Mouse (Mus musculus): Measurements from ENCODE around the gene Zfp677. TPM values are rescaled to one million over a fixed set of nuclear protein-coding genes. Genes with fewer than 3 reads are reported as not detected.
"Not testable (repeated sequence)": the region's sequence is repeated elsewhere in the genome, so short reads cannot be mapped to it uniquely, and the experiment has no call there.

Zfp677 gene
- 3.9 and 4.1 TPM in 2 replicates for polyA plus RNA-seq (2015; fragmentation: Nextera tagmentation; extraction: Ambion mirVana)

DNA sequence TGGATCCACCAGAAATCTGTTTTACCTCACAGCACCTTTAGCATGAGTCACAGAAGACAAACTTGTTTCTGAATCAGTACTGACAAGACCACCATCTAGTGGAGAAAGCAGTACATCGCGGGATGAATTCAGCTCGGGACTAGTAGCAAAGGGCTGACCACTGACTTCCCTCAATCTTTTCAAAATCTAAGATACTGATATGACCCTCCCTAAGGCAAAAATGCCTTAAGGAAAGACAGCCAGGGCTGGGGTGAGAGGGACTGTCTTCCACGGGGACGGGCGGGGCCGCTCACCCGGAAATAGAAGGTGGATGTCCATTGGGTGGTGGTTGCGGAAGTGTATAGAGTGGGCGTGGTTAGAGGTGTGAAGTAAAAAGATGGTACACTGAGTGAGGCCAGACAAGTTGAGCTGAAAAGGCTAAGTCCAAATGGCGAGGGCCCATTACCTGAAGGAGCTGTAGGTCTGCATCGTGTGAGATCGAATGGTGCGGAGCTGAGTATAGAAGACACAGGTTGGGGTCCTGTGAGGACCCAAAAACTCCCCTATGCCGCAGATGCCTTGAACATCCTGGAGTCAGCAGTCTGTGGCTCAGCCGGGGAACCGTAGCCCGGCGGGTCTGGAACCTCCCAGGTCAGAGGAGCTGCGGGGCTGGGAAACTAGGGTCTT lies at the start of gene Zfp677:
Gene Zfp677, plus strand, starts transcription at position 358 of the 666 bp plus-strand sequence.
- no peak within 1 kb of the TSS for H3K27ac ChIP-seq (ENCODE audit: low read length)
- no peaks in the 10 kb centered on the region for H3K36me3 ChIP-seq (ENCODE audit: insufficient read depth, low read length)
- ATAC-seq (ENCODE audit: low FRiP score, low TSS enrichment) = peak; percentile 100
- no peaks in the 10 kb centered on the region for H3K4me1 ChIP-seq (ENCODE audit: insufficient read depth, low read length)
- H3K4me2 ChIP-seq (replicated peaks; ENCODE audit: low read depth, low read length) = peak within 1 kb of the TSS; percentile 88
- H3K9ac ChIP-seq (replicated peaks; ENCODE audit: low read length) = peak within 1 kb of the TSS; percentile 67
- no peaks in the 10 kb centered on the region for H3K27me3 ChIP-seq (ENCODE audit: insufficient read depth, low read length)
- H3K9me3 ChIP-seq (ENCODE audit: low read length) = no peaks in the 10 kb centered on the region
- WGBS = 6% methylated on average over 20 of the region's 20 CpGs
- peak within 1 kb of the TSS; percentile 52 for H3K4me3 ChIP-seq (ENCODE audit: low read length)

DNA sequence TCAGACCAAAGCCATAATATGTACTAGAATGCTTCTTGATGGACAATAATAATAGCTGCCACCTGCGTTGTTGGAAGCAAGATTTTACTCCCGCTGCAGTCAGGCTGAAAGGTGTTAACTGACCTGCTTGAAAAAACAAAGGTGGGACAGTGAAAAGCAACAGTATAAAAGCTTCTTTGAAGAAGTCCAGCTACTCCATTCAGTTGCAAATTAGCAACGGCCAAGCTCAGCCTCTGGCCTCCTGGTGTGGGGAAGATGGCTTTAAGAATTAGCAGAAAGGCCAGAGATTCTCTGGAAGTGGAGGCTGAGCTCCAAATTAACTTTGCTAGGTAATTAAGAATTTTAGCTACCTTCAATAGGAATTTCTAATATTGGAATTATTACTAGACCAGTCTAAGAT lies 15.5 kb upstream of the Zfp677 start:
- H3K4me1 ChIP-seq (ENCODE audit: insufficient read depth, low read length); H3K4me3 ChIP-seq (ENCODE audit: low read length); ATAC-seq (ENCODE audit: low FRiP score, low TSS enrichment); H3K9me3 ChIP-seq (ENCODE audit: low read length); H3K27me3 ChIP-seq (ENCODE audit: insufficient read depth, low read length); H3K9ac ChIP-seq (replicated peaks; ENCODE audit: low read length); H3K4me2 ChIP-seq (replicated peaks; ENCODE audit: low read depth, low read length); H3K36me3 ChIP-seq (ENCODE audit: insufficient read depth, low read length); H3K27ac ChIP-seq (ENCODE audit: low read length): not testable (repeated sequence)
- WGBS = 27% methylated on average over 3 of the region's 3 CpGs

DNA sequence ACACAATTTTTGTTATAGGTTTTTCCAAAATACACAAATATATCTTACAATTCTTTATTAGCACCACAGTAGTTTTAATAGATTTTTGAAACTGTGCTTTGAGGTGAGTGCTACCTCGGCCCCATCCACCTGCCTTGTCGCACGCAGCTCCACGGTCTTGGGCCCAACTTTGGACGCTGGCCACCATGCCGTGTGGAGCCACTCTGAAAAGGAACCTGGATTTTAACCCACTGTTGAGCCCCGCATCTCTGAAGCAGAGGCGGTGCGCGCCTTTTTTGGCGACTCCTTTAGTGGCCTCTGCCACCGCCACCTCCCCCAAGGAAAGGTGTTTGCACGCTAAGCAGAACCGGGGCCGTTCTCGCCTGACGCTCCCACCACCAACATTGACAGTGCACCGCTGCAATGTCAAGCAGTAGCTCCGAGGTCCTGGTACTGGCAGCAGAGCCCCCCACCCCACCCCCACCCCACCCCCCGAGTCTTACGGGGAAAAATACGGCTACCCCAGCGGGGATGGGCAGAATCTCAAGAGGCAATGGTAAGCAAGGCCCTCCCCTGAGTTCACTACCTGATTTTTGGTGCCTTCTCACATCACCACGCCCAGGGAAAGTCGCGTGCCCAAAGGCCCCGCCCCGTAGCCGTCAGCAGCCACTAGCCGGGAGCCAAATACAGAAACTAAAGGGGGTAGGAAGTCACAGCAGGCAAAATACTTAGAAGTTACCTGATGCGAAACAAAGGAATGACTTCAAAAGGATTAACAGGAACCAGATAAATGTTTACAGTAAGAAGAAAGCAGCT lies 13.4 kb upstream of the Zfp677 start:
- no peaks in the 10 kb centered on the region for H3K4me1 ChIP-seq (ENCODE audit: insufficient read depth, low read length)
- 13% methylated on average over 31 of the region's 31 CpGs for WGBS
- peak overlapping the region; percentile 40 for H3K4me3 ChIP-seq (ENCODE audit: low read length)
- H3K27me3 ChIP-seq (ENCODE audit: insufficient read depth, low read length) = no peaks in the 10 kb centered on the region
- ATAC-seq (ENCODE audit: low FRiP score, low TSS enrichment) = peak; percentile 82
- H3K9ac ChIP-seq (replicated peaks; ENCODE audit: low read length) = peak overlapping the region; percentile 51
- H3K36me3 ChIP-seq (ENCODE audit: insufficient read depth, low read length) = no peaks in the 10 kb centered on the region
- H3K4me2 ChIP-seq (replicated peaks; ENCODE audit: low read depth, low read length) = peak overlapping the region; percentile 70
- H3K27ac ChIP-seq (ENCODE audit: low read length) = no peak overlapping the region
- no peaks in the 10 kb centered on the region for H3K9me3 ChIP-seq (ENCODE audit: low read length)

DNA sequence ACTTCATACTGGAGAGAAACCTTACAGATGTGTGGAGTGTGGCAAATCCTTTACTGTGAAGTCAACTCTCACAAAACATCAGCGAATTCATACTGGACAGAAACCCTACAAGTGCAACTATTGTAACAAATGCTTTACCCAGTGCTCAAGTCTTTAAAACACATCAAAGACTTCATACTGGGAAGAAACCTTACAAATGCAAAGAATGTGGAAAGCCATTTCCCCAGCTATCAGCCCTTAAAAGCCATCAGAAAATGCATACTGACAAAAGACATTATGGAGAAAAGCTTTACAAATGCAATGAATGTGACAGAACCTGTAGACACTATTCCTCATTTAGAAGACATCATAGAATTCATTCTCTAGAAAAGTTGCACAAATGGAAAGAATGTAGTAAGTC lies 8.2 kb upstream of the Zfp677 start:
- Histone ChIP-seq H3K4me1 (ENCODE audit: insufficient read depth, low read length) (no peaks in the 10 kb centered on the region), H3K27ac (ENCODE audit: low read length) (no peak overlapping the region), H3K9ac (replicated peaks; ENCODE audit: low read length) (no peak overlapping the region), H3K4me3 (ENCODE audit: low read length) (no peak overlapping the region), H3K4me2 (replicated peaks; ENCODE audit: low read depth, low read length) (no peak overlapping the region), H3K27me3 (ENCODE audit: insufficient read depth, low read length) (no peaks in the 10 kb centered on the region), H3K36me3 (ENCODE audit: insufficient read depth, low read length) (no peaks in the 10 kb centered on the region), H3K9me3 (ENCODE audit: low read length) (no peaks in the 10 kb centered on the region)
- no peak for ATAC-seq (ENCODE audit: low FRiP score, low TSS enrichment)
- 58% methylated on average over 1 of the region's 1 CpGs for WGBS

DNA sequence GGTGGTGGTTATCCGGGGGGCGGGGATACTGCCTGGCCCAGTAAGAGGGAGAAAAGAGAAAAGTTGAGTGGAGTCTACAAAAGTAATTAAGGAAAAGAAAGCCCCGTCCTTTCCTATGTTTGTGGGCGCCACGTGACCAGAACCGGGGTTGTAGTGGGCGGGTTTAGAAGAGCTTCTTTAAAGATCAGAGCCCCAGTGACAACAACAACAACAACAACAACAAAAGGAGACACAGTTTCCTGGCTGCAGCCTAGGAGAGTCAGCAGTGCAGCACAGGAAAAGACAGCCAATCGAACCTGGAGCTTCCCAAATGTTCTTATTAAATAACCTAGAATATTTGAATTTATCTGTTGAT lies 486 bp downstream of the Zfp677 start:
- no peak; the same call in 1 of the 2 replicates for ATAC-seq (ENCODE audit: low FRiP score, low TSS enrichment)
- WGBS = 16% methylated on average over 8 of the region's 8 CpGs
- Histone ChIP-seq H3K27ac (ENCODE audit: low read length) (no peak overlapping the region), H3K4me2 (replicated peaks; ENCODE audit: low read depth, low read length) (peak overlapping the region; percentile 88), H3K9ac (replicated peaks; ENCODE audit: low read length) (peak overlapping the region; percentile 67), H3K4me1 (ENCODE audit: insufficient read depth, low read length) (no peaks in the 10 kb centered on the region), H3K9me3 (ENCODE audit: low read length) (no peaks in the 10 kb centered on the region), H3K4me3 (ENCODE audit: low read length) (peak overlapping the region; percentile 52), H3K36me3 (ENCODE audit: insufficient read depth, low read length) (no peaks in the 10 kb centered on the region), H3K27me3 (ENCODE audit: insufficient read depth, low read length) (no peaks in the 10 kb centered on the region)

DNA sequence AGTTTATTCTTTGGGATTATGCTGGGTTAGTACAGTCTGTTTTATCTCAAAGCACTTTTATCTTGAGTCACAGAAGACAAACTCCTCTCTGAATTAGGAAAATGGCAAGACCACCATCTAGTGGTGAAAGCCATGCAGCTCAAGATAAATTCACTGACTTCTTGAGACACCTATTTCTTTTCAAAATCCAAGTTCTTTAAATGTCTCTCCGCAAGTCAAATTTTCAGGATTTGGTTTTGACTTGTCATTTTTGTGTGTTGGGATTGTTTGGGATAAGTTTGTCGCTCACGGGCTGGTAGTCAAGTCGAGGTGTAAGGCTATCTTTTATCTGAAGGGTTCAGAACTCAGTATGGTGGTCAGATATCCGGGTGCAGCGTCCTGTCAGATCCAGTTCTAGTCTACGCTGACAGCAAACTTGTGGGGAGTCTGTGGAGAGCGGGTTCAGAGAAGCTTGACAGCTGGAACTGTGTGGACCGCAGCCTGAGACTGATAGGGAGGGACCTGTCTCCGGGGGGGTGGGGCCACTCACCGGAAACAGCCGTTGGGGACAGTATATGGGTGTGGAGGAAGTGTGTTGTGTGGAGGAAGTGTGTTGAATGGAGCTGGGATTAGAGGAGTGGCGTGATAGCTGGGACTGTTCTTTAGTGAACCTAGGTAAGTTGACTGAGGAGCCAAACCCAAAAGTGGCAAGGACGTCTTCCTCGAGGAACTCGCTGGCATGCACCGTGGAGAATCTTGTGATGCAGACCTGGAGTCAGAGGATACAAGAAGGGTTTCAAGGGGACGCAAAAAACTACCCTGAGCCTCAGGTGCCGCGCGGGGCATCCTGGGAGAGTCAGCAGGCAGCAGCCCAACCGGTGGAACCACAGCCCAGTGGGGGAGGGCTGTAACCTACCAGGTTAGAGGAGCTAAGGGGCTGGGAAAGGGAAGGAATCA lies 39.4 kb downstream of the Zfp677 start, which contains the start of gene Zfp54:
Gene Zfp54, plus strand, starts transcription at position 564 of the 936 bp plus-strand sequence.
- peak within 1 kb of the TSS; percentile 72 for H3K4me2 ChIP-seq (replicated peaks; ENCODE audit: low read depth, low read length)
- H3K36me3 ChIP-seq (ENCODE audit: insufficient read depth, low read length) = no peaks in the 10 kb centered on the region
- 0 out of 2 replicates have a peak, but pooled peaks cover 4% of the 10 kb centered on the region for H3K4me1 ChIP-seq (ENCODE audit: insufficient read depth, low read length)
- ATAC-seq (ENCODE audit: low FRiP score, low TSS enrichment) = peak; percentile 100
- H3K4me3 ChIP-seq (ENCODE audit: low read length) = peak within 1 kb of the TSS; percentile 52
- no peaks in the 10 kb centered on the region for H3K27me3 ChIP-seq (ENCODE audit: insufficient read depth, low read length)
- no peaks in the 10 kb centered on the region for H3K9me3 ChIP-seq (ENCODE audit: low read length)
- peak within 1 kb of the TSS; percentile 71 for H3K9ac ChIP-seq (replicated peaks; ENCODE audit: low read length)
- WGBS = under 1% methylated on average over 22 of the region's 22 CpGs
- H3K27ac ChIP-seq (ENCODE audit: low read length) = peak within 1 kb of the TSS; percentile 92

DNA sequence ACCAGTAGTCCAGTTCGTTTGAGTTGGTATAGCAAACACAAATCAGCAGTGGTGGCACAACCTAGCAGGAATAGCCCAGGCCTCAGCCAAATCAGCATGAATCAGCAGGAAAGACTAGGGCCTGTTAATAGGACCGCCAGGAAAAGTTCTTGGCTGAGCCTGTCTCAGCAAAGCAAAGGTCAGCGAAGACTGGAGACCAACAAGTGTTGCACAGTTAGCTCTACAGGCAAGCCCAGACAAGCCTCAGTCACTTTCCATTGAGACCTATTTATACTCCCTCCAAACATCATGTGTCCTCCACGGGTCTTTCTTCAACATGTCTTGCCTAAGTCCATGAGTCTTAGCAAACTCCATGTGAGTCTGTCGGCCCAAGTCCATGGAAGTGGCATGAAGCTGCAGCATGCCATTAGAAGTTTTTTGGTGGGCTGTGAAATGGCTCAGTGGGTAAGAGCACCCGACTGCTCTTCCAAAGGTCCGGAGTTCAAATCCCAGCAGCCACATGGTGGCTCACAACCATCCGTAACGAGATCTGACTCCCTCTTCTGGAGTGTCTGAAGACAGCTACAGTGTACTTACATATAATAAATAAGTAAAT lies 55.4 kb downstream of the Zfp677 start:
- not testable (repeated sequence) for H3K27ac ChIP-seq (ENCODE audit: low read length)

More for the DNA sequence above, 55.4 kb downstream of the Zfp677 start:
- not testable (repeated sequence) for H3K4me3 ChIP-seq (ENCODE audit: low read length); ATAC-seq (ENCODE audit: low FRiP score, low TSS enrichment); H3K4me1 ChIP-seq (ENCODE audit: insufficient read depth, low read length); H3K9ac ChIP-seq (replicated peaks; ENCODE audit: low read length); H3K27me3 ChIP-seq (ENCODE audit: insufficient read depth, low read length); H3K9me3 ChIP-seq (ENCODE audit: low read length); H3K36me3 ChIP-seq (ENCODE audit: insufficient read depth, low read length); H3K4me2 ChIP-seq (replicated peaks; ENCODE audit: low read depth, low read length)
- 82% methylated on average over 9 of the region's 9 CpGs for WGBS

Data from kidney, embryonic 16.5 days (tissue).